Mouse (Mus musculus) midbrain, embryonic 16.5 days (tissue): ENCODE measurements at regions not wholly inside any gene's neighbourhood (a gene's known extent, or its start where the extent isn't known, plus 50 kb on each side); places are given as distances from the start of the nearest gene placed in this dataset. TPM values are rescaled to one million over a fixed set of nuclear protein-coding genes. Genes with fewer than 3 reads are reported as not detected.

Experiments
- ATAC-seq: fragments of 200-750 bp; cut with Nextera tagmentation; 2 replicates; pipeline ENCODE4 v1.8.0; 2017; ENCODE audit warnings: moderate TSS enrichment
- H3K27ac ChIP-seq: fragments of 300-500 bp; sonication (generic); 2 replicates; pipeline ENCODE4 v1.5.1; 2014; ENCODE audit warnings: mild to moderate bottlenecking, low read length, mixed read lengths
- H3K27me3 ChIP-seq: fragments of 300-500 bp; sonication (generic); 2 replicates; pipeline ENCODE4 v1.6.1; 2014; ENCODE audit warnings: low read depth, low read length, mixed read lengths; ENCODE audit not compliant: control insufficient read depth, insufficient read depth
- H3K36me3 ChIP-seq: fragments of 300-500 bp; sonication (generic); 2 replicates; pipeline ENCODE4 v1.6.1; 2014; ENCODE audit warnings: mild to moderate bottlenecking, low read length, moderate library complexity, mixed read lengths; ENCODE audit not compliant: control insufficient read depth, insufficient read depth
- H3K4me1 ChIP-seq: fragments of 300-500 bp; sonication (generic); 2 replicates; pipeline ENCODE4 v1.6.1; 2014; ENCODE audit warnings: mild to moderate bottlenecking, low read length, mixed read lengths; ENCODE audit not compliant: control insufficient read depth, insufficient read depth
- H3K4me2 ChIP-seq: fragments of 300-500 bp; sonication (generic); 2 replicates; pipeline ENCODE4 v1.6.1; 2014; ENCODE audit warnings: mild to moderate bottlenecking, low read length, mixed read lengths
- H3K4me3 ChIP-seq: fragments of 300-500 bp; sonication (generic); 2 replicates; pipeline ENCODE4 v1.5.1; 2014; ENCODE audit warnings: low read depth, mild to moderate bottlenecking, low read length, moderate library complexity, mixed read lengths
- H3K9ac ChIP-seq: fragments of 300-500 bp; sonication (generic); 2 replicates; pipeline ENCODE4 v1.6.1; 2014; ENCODE audit warnings: low read depth, low read length, mixed read lengths
- H3K9me3 ChIP-seq: fragments of 300-500 bp; sonication (generic); replicated peaks from 2 replicates; pipeline ENCODE4 v1.6.1; 2014; ENCODE audit warnings: mild to moderate bottlenecking, low read length, mixed read lengths; ENCODE audit not compliant: control insufficient read depth, poor library complexity, severe bottlenecking
- WGBS: fragments of 180-500 bp; shearing (Covaris S2); extraction: QIAGEN DNeasy Blood & Tissue Kit; methylation state at CpG from one replicate; pipeline ENCODE4 v1.1.7; 2014; 5-methylcytosine and 5-hydroxymethylcytosine counted together
- microRNA-seq: library from miRNA; unstranded; fragments of <30 nt; microRNA quantifications from one replicate; pipeline ENCODE4, GENCODE M21; 2017

GRCm38 (mm10) chr8:67598687-67599086 is 75.0 kb downstream of the Nat3 start:
- Histone ChIP-seq H3K27me3 (no peaks in the 10 kb centered on the region), H3K4me3 (no peak overlapping the region), H3K4me2 (no peak overlapping the region), H3K9ac (no peak overlapping the region), H3K9me3 (no peaks in the 10 kb centered on the region), H3K27ac (no peak overlapping the region), H3K4me1 (no peaks in the 10 kb centered on the region), H3K36me3 (no peaks in the 10 kb centered on the region)
- ATAC-seq = no peak
- 93% methylated on average over 3 of the region's 3 CpGs for WGBS

- H3K9ac ChIP-seq = no peak overlapping the region
- no peaks in the 10 kb centered on the region for H3K27me3 ChIP-seq
- no peak overlapping the region for H3K27ac ChIP-seq
- H3K4me3 ChIP-seq = no peak overlapping the region
- H3K9me3 ChIP-seq = no peaks in the 10 kb centered on the region
- no peak for ATAC-seq
- 92% methylated on average over 3 of the region's 3 CpGs for WGBS
- H3K36me3 ChIP-seq = no peaks in the 10 kb centered on the region
- H3K4me1 ChIP-seq = no peaks in the 10 kb centered on the region
- no peak overlapping the region for H3K4me2 ChIP-seq
These were observed 98.6 kb downstream of the Nat3 start for GRCm38 (mm10) chr8:67622213-67622612.

- Histone ChIP-seq H3K4me2 (no peak overlapping the region), H3K4me3 (no peak overlapping the region), H3K27me3 (no peaks in the 10 kb centered on the region), H3K9me3 (no peaks in the 10 kb centered on the region), H3K36me3 (no peaks in the 10 kb centered on the region), H3K9ac (no peak overlapping the region), H3K27ac (no peak overlapping the region), H3K4me1 (0 out of 2 replicates have a peak, but pooled peaks cover 2% of the 10 kb centered on the region)
- WGBS = 86% methylated on average over 5 of the region's 5 CpGs
- ATAC-seq = 0 out of 2 replicates have a peak, but pooled peaks have one; percentile 5
These were observed 108.0 kb downstream of the Nat3 start for GRCm38 (mm10) chr8:67631691-67632090.

- no peak for ATAC-seq
- Histone ChIP-seq H3K4me2 (no peak overlapping the region), H3K4me3 (no peak overlapping the region), H3K36me3 (no peaks in the 10 kb centered on the region), H3K9ac (no peak overlapping the region), H3K27me3 (no peaks in the 10 kb centered on the region), H3K27ac (no peak overlapping the region), H3K4me1 (0 out of 2 replicates have a peak, but pooled peaks cover 2% of the 10 kb centered on the region), H3K9me3 (no peaks in the 10 kb centered on the region)
- 75% methylated on average over 6 of the region's 6 CpGs for WGBS
These were observed 108.6 kb downstream of the Nat3 start for GRCm38 (mm10) chr8:67632290-67632689.

Small RNAs in the stretch of these regions (microRNA-seq; reads per million reads assigned to microRNA genes)
- gene Gm44391 = not detected
